Mouse (Mus musculus) hindbrain, embryonic 11.5 days (tissue): ENCODE results near the gene Gm26566. TPM values are rescaled to one million over a fixed set of nuclear protein-coding genes. Genes with fewer than 3 reads are reported as not detected.

Experiments used
- ATAC-seq: fragments of 200-750 bp; cut with Nextera tagmentation; 2 replicates; pipeline ENCODE4 v1.8.0; 2017; ENCODE audit warnings: mild to moderate bottlenecking, moderate TSS enrichment, moderate library complexity; ENCODE audit not compliant: low FRiP score
- DNase-seq: peaks from one replicate; pipeline ENCODE4 v3.0.0-alpha.2; 2015; ENCODE audit warnings: low spot score
- H3K27ac ChIP-seq: fragments of 300-500 bp; sonication (generic); 2 replicates; pipeline ENCODE4 v1.5.1; 2014; ENCODE audit warnings: mild to moderate bottlenecking, low read depth, low read length
- H3K27me3 ChIP-seq: fragments of 300-500 bp; sonication (generic); 2 replicates; pipeline ENCODE4 v1.6.1; 2014; ENCODE audit warnings: mild to moderate bottlenecking, low read length, moderate library complexity, mixed read lengths; ENCODE audit not compliant: control insufficient read depth, insufficient read depth
- H3K36me3 ChIP-seq: fragments of 300-500 bp; sonication (generic); 2 replicates; pipeline ENCODE4 v1.6.1; 2014; ENCODE audit warnings: mild to moderate bottlenecking, low read length, moderate library complexity, mixed read lengths; ENCODE audit not compliant: control insufficient read depth, insufficient read depth
- H3K4me1 ChIP-seq: fragments of 300-500 bp; sonication (generic); replicated peaks from 2 replicates; pipeline ENCODE4 v1.6.1; 2014; ENCODE audit warnings: low read length, mixed read lengths; ENCODE audit not compliant: control insufficient read depth, insufficient read depth
- H3K4me2 ChIP-seq: fragments of 300-500 bp; sonication (generic); replicated peaks from 2 replicates; pipeline ENCODE4 v1.6.1; 2014; ENCODE audit warnings: mild to moderate bottlenecking, low read depth, low read length
- H3K4me3 ChIP-seq: fragments of 300-500 bp; sonication (generic); 2 replicates; pipeline ENCODE4 v1.5.1; 2014; ENCODE audit warnings: low read depth, low read length
- H3K9ac ChIP-seq: fragments of 300-500 bp; sonication (generic); 2 replicates; pipeline ENCODE4 v1.6.1; 2014; ENCODE audit warnings: low read depth, low read length
- H3K9me3 ChIP-seq: fragments of 300-500 bp; sonication (generic); 2 replicates; pipeline ENCODE4 v1.6.1; 2016; ENCODE audit warnings: low read length; ENCODE audit not compliant: control insufficient read depth
- WGBS: fragments of 180-500 bp; shearing (Covaris S2); extraction: QIAGEN DNeasy Blood & Tissue Kit; methylation state at CpG from one replicate; pipeline ENCODE4 v1.1.7; 2014; 5-methylcytosine and 5-hydroxymethylcytosine counted together
- polyA plus RNA-seq: library from polyadenylated mRNA; unstranded; fragments of >200 nt; fragmentation: Nextera tagmentation; extraction: Ambion mirVana; gene quantifications from 2 replicates; pipeline ENCODE4 v1.2.1, GENCODE M21; 2014

The Gm26566 gene
- polyA plus RNA-seq: 0.77 and 1.2 TPM in 2 replicates

DNA sequence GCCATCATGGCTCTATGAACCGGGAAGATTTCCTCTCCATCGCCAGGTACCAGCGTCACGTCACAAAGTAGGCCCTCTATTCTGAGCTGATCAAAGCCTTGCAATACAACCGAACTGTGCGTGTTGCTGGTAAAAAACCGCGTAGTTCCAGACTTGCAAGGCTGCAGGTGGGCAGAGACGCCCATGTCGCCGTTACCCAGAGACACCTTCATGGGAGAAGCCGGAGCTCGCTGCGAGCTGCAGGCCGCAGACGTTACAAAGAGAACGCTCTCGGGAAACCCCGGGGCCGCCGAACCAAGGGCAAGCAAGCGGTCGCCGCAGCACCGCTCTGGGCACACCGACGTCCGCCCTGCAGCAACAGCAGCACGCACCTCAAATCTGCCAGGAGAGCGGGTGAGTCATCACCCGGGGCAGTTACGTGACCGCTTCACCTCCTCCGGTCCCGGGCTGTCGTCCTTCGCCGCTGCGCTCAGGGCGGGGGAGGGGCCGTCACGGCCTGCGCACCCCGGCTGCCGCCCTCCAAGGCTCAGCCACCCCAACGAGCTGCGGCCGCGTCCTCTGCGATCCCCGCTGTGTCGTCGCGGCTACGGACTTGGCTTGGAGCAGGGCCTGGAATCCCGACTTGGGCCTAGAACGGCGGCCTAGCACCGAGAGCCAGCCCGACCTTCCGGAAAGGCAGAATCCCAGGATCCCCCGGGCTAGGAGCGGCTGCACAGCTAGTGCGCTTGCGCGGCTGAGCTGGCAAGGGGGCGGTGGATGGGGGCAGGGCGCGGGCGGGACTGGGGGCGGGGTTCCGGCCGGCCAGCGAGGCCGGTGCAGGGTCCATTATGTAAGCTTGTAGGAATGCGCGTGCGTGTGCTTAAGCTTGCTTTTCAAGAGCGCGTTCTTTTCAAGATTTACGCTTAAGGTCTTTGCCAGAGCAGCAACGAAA is at the start of gene Gm26566, which contains the start of gene Klhl9:
Gene Gm26566, plus strand, starts transcription at position 15 of the 931 bp plus-strand sequence.
Gene Klhl9, minus strand, starts transcription at position 675 of the 931 bp plus-strand sequence.
- H3K9ac ChIP-seq: peak within 1 kb of the TSS; percentile 99
- DNase-seq (peak; percentile 94), ATAC-seq (peak; percentile 98)
- peak within 1 kb of the TSS; percentile 95 for H3K27ac ChIP-seq
- no peaks in the 10 kb centered on the region for H3K36me3 ChIP-seq
- WGBS: under 1% methylated on average over 82 of the region's 82 CpGs
- H3K4me2 ChIP-seq: peak within 1 kb of the TSS; percentile 45
- no peaks in the 10 kb centered on the region for H3K9me3 ChIP-seq
- peaks cover 2% of the 10 kb centered on the region; the same call in 1 of the 2 replicates for H3K4me1 ChIP-seq
- H3K27me3 ChIP-seq: no peaks in the 10 kb centered on the region
- H3K4me3 ChIP-seq: peak within 1 kb of the TSS; percentile 93

GRCm38 (mm10) chr4:88676824-88677223 is 44.8 kb upstream of the Gm26566 start, which contains the start of gene Ifna16:
Gene Ifna16 (minus strand): TSS chr4:88676924.
- Histone ChIP-seq H3K27me3 (no peaks in the 10 kb centered on the region), H3K9me3 (no peaks in the 10 kb centered on the region), H3K4me1 (no peaks in the 10 kb centered on the region), H3K27ac (no peak within 1 kb of the TSS), H3K4me2 (no peak within 1 kb of the TSS), H3K9ac (no peak within 1 kb of the TSS), H3K4me3 (no peak within 1 kb of the TSS), H3K36me3 (no peaks in the 10 kb centered on the region)
- DNase-seq (no peak), ATAC-seq (no peak)
- WGBS: 85% methylated on average over 1 of the region's 1 CpGs

- Histone ChIP-seq H3K4me1 (no peaks in the 10 kb centered on the region), H3K27me3 (no peaks in the 10 kb centered on the region), H3K4me2 (no peak overlapping the region), H3K9ac (no peak overlapping the region), H3K4me3 (no peak overlapping the region), H3K27ac (no peak overlapping the region), H3K36me3 (no peaks in the 10 kb centered on the region), H3K9me3 (no peaks in the 10 kb centered on the region)
- 58% methylated on average over 8 of the region's 8 CpGs for WGBS
- ATAC-seq (no peak), DNase-seq (peak; percentile 50)
These were observed 41.2 kb upstream of the Gm26566 start for GRCm38 (mm10) chr4:88680362-88680761.

GRCm38 (mm10) chr4:88681353-88681752 is 40.3 kb upstream of the Gm26566 start:
- Histone ChIP-seq H3K9ac (no peak overlapping the region), H3K4me3 (no peak overlapping the region), H3K27me3 (no peaks in the 10 kb centered on the region), H3K27ac (no peak overlapping the region), H3K9me3 (no peaks in the 10 kb centered on the region), H3K4me2 (no peak overlapping the region), H3K36me3 (no peaks in the 10 kb centered on the region), H3K4me1 (no peaks in the 10 kb centered on the region)
- DNase-seq: no peak
- 85% methylated on average over 3 of the region's 3 CpGs for WGBS
- ATAC-seq: no peak

- no peaks in the 10 kb centered on the region for H3K36me3 ChIP-seq
- ATAC-seq: no peak
- WGBS: 96% methylated on average over 1 of the region's 1 CpGs
- H3K4me2 ChIP-seq: no peak within 1 kb of the TSS
- no peaks in the 10 kb centered on the region for H3K4me1 ChIP-seq
- no peak for DNase-seq
- H3K4me3 ChIP-seq: no peak within 1 kb of the TSS
- H3K27ac ChIP-seq: no peak within 1 kb of the TSS
- H3K9ac ChIP-seq: no peak within 1 kb of the TSS
- H3K9me3 ChIP-seq: no peaks in the 10 kb centered on the region
- H3K27me3 ChIP-seq: no peaks in the 10 kb centered on the region
These were observed 37.8 kb upstream of the Gm26566 start, which contains the start of gene Ifna2 for GRCm38 (mm10) chr4:88683812-88684211. Gene Ifna2 (minus strand): TSS chr4:88683912.

GRCm38 (mm10) chr4:88691259-88691658 is 30.3 kb upstream of the Gm26566 start, which contains the start of gene Ifnab:
Gene Ifnab (minus strand): TSS chr4:88691359.
- Histone ChIP-seq H3K27me3 (no peaks in the 10 kb centered on the region), H3K36me3 (no peaks in the 10 kb centered on the region), H3K4me3 (no peak within 1 kb of the TSS), H3K4me2 (no peak within 1 kb of the TSS), H3K4me1 (no peaks in the 10 kb centered on the region), H3K9ac (no peak within 1 kb of the TSS), H3K27ac (no peak within 1 kb of the TSS), H3K9me3 (no peaks in the 10 kb centered on the region)
- DNase-seq (no peak), ATAC-seq (no peak)
- 81% methylated on average over 2 of the region's 2 CpGs for WGBS

GRCm38 (mm10) chr4:88692537-88692936 is 29.1 kb upstream of the Gm26566 start:
- ATAC-seq (no peak), DNase-seq (no peak)
- no peak overlapping the region for H3K4me2 ChIP-seq
- 100% methylated on average over 1 of the region's 1 CpGs for WGBS
- no peak overlapping the region for H3K27ac ChIP-seq
- H3K36me3 ChIP-seq: no peaks in the 10 kb centered on the region
- no peak overlapping the region for H3K9ac ChIP-seq
- H3K4me3 ChIP-seq: no peak overlapping the region
- H3K9me3 ChIP-seq: no peaks in the 10 kb centered on the region
- no peaks in the 10 kb centered on the region for H3K27me3 ChIP-seq
- no peaks in the 10 kb centered on the region for H3K4me1 ChIP-seq

- Histone ChIP-seq H3K4me1 (no peaks in the 10 kb centered on the region), H3K4me3 (no peak overlapping the region), H3K36me3 (no peaks in the 10 kb centered on the region), H3K9me3 (no peaks in the 10 kb centered on the region), H3K27me3 (no peaks in the 10 kb centered on the region), H3K9ac (no peak overlapping the region), H3K4me2 (no peak overlapping the region), H3K27ac (no peak overlapping the region)
- DNase-seq (no peak), ATAC-seq (no peak)
- 84% methylated on average over 2 of the region's 2 CpGs for whole genome bisulfite sequencing
These were observed 28.2 kb upstream of the Gm26566 start for GRCm38 (mm10) chr4:88693392-88693791.
